Mouse (Mus musculus) embryonic fibroblast, embryonic 13.5 days (primary cell): ENCODE results near the gene Hmcn1.

Experiments
- CTCF ChIP-seq: IDR thresholded peaks from 2 replicates; pipeline ENCODE4 v1.5.1; 2011; ENCODE audit warnings: mild to moderate bottlenecking, control low read depth, low read length, moderate library complexity, borderline replicate concordance; ENCODE audit not compliant: insufficient read depth
- POLR2A ChIP-seq: IDR thresholded peaks from 2 replicates; pipeline ENCODE4 v1.6.1; 2011; ENCODE audit warnings: low read depth, mild to moderate bottlenecking, control low read depth, low read length, moderate library complexity

DNA sequence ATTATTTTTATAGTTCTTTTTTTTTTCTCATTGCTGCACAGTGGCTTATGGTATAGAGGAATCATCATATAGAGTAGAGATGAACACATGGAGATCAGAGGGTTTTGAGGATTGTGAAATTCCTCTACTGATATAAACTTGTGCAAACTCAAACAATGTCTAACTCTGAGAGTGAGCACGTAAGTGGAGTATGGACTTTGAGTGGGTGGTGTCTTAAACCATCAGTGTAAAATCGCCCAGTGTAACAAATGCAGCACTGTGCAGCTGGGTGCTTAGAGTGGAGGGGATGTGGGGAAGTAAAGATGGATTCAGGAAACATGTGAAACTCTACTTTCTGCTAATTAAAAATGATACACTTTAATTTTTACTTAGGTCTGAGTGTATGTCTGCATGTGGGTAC lies 408.8 kb downstream of the Hmcn1 start:
- TF ChIP-seq CTCF (no peak), POLR2A (no peak)
